Mouse (Mus musculus) midbrain, postnatal 0 days (tissue): ENCODE data around the gene Fam222b. TPM values are rescaled to one million over a fixed set of nuclear protein-coding genes. Genes with fewer than 3 reads are reported as not detected.

ENCODE experiments used
- ATAC-seq: fragments of 200-750 bp; cut with Nextera tagmentation; 2 replicates; pipeline ENCODE4 v1.8.0; 2017; ENCODE audit warnings: moderate number of reproducible peaks, mild to moderate bottlenecking, moderate TSS enrichment, moderate library complexity; ENCODE audit not compliant: low FRiP score
- DNase-seq: peaks from one replicate; pipeline ENCODE4 v3.0.0-alpha.2; 2015; ENCODE audit warnings: low spot score
- H3K27ac ChIP-seq: fragments of 300-500 bp; sonication (generic); 2 replicates; pipeline ENCODE4 v1.5.1; 2014; ENCODE audit warnings: low read depth, mild to moderate bottlenecking, low read length, mixed read lengths
- H3K27me3 ChIP-seq: fragments of 300-500 bp; sonication (generic); 2 replicates; pipeline ENCODE4 v1.6.1; 2014; ENCODE audit warnings: low read length, control low read depth, mixed read lengths; ENCODE audit not compliant: insufficient read depth
- H3K36me3 ChIP-seq: fragments of 300-500 bp; sonication (generic); 2 replicates; pipeline ENCODE4 v1.6.1; 2014; ENCODE audit warnings: low read length, control low read depth, mixed read lengths; ENCODE audit not compliant: insufficient read depth
- H3K4me1 ChIP-seq: fragments of 300-500 bp; sonication (generic); 2 replicates; pipeline ENCODE4 v1.6.1; 2014; ENCODE audit warnings: mild to moderate bottlenecking, control low read depth, antibody characterized with exemption, low read length, mixed read lengths; ENCODE audit not compliant: insufficient read depth
- H3K4me2 ChIP-seq: fragments of 300-500 bp; sonication (generic); 2 replicates; pipeline ENCODE4 v1.6.1; 2014; ENCODE audit warnings: low read depth, mild to moderate bottlenecking, low read length, mixed read lengths; ENCODE audit not compliant: poor library complexity, severe bottlenecking
- H3K4me3 ChIP-seq: fragments of 300-500 bp; sonication (generic); 2 replicates; pipeline ENCODE4 v1.5.1; 2014; ENCODE audit warnings: low read depth, mild to moderate bottlenecking, low read length, moderate library complexity
- H3K9ac ChIP-seq: fragments of 300-500 bp; sonication (generic); replicated peaks from 2 replicates; pipeline ENCODE4 v1.6.1; 2014; ENCODE audit warnings: mild to moderate bottlenecking, low read length, moderate library complexity, mixed read lengths; ENCODE audit not compliant: poor library complexity, severe bottlenecking
- H3K9me3 ChIP-seq: fragments of 300-500 bp; sonication (generic); 2 replicates; pipeline ENCODE4 v1.6.1; 2016; ENCODE audit warnings: low read length, control low read depth
- CTCF ChIP-seq: IDR thresholded peaks from 2 replicates; pipeline ENCODE4 v1.5.1; 2016; ENCODE audit warnings: antibody characterized with exemption, mild to moderate bottlenecking
- WGBS: fragments of 180-500 bp; shearing (Covaris S2); extraction: QIAGEN DNeasy Blood & Tissue Kit; methylation state at CpG from one replicate; pipeline ENCODE4 v1.1.7; 2014; 5-methylcytosine and 5-hydroxymethylcytosine counted together
- polyA plus RNA-seq: library from polyadenylated mRNA; unstranded; fragments of >200 nt; fragmentation: Nextera tagmentation; extraction: Ambion mirVana; gene quantifications from 2 replicates; pipeline ENCODE4 v1.2.1, GENCODE M21; 2015
- total RNA-seq: library from RNA; depleted of rRNA; stranded (reverse); fragments of >200 nt; gene quantifications from 2 replicates; pipeline ENCODE4 v1.2.3, GENCODE M21; 2014

The Fam222b gene
- total and polyA plus RNA-seq, 2 experiments from 2014 or later: 29.1 to 34.5 TPM

- Histone ChIP-seq H3K4me3 (peak within 1 kb of the TSS; percentile 85), H3K9ac (peak within 1 kb of the TSS; percentile 91), H3K27ac (peak within 1 kb of the TSS; percentile 84), H3K4me1 (no peaks in the 10 kb centered on the region), H3K36me3 (peaks cover 14% of the 10 kb centered on the region), H3K4me2 (peak within 1 kb of the TSS; percentile 63), H3K27me3 (no peaks in the 10 kb centered on the region), H3K9me3 (no peaks in the 10 kb centered on the region)
- TF ChIP-seq CTCF: peak; percentile 29
- ATAC-seq (peak; percentile 89), DNase-seq (peak; percentile 95)
- 1% methylated on average over 42 of the region's 42 CpGs for WGBS
Observed at GRCm38 (mm10) chr11:78079961-78080921, 14.2 kb upstream of the Fam222b start, which contains the start of gene Eral1. Eral1 (minus strand) TSS chr11:78080383.

- no peaks in the 10 kb centered on the region for H3K27me3 ChIP-seq
- H3K4me2 ChIP-seq: no peak overlapping the region
- H3K4me3 ChIP-seq: no peak overlapping the region
- no peaks in the 10 kb centered on the region for H3K9me3 ChIP-seq
- no peak for TF ChIP-seq CTCF
- H3K27ac ChIP-seq: no peak overlapping the region
- no peak for ATAC-seq
- H3K9ac ChIP-seq: no peak overlapping the region
- no peaks in the 10 kb centered on the region for H3K36me3 ChIP-seq
- 18% methylated on average over 1 of the region's 1 CpGs for WGBS
- no peak for DNase-seq
- H3K4me1 ChIP-seq: no peaks in the 10 kb centered on the region
Observed at GRCm38 (mm10) chr11:78083595-78083994, 10.9 kb upstream of the Fam222b start.

GRCm38 (mm10) chr11:78086925-78087479 lies 7.5 kb upstream of the Fam222b start:
- DNase-seq: no peak
- Histone ChIP-seq H3K9ac (no peak overlapping the region), H3K36me3 (no peaks in the 10 kb centered on the region), H3K4me3 (no peak overlapping the region), H3K27ac (no peak overlapping the region), H3K4me2 (no peak overlapping the region), H3K4me1 (no peaks in the 10 kb centered on the region), H3K9me3 (no peaks in the 10 kb centered on the region), H3K27me3 (no peaks in the 10 kb centered on the region)
- no peak for ATAC-seq
- TF ChIP-seq CTCF: no peak
- WGBS: 90% methylated on average over 4 of the region's 4 CpGs

- Histone ChIP-seq H3K4me3 (no peak overlapping the region), H3K9ac (no peak overlapping the region), H3K27me3 (no peaks in the 10 kb centered on the region), H3K4me2 (no peak overlapping the region), H3K36me3 (no peaks in the 10 kb centered on the region), H3K9me3 (no peaks in the 10 kb centered on the region), H3K4me1 (no peaks in the 10 kb centered on the region), H3K27ac (no peak overlapping the region)
- WGBS: 85% methylated on average over 5 of the region's 5 CpGs
- TF ChIP-seq CTCF: no peak
- no peak for ATAC-seq
- no peak for DNase-seq
Observed at GRCm38 (mm10) chr11:78087756-78088281, 6.6 kb upstream of the Fam222b start.

GRCm38 (mm10) chr11:78094137-78094503 lies 340 bp upstream of the Fam222b start:
- H3K4me2 ChIP-seq: peak overlapping the region; percentile 48
- H3K9ac ChIP-seq: peak overlapping the region; percentile 93
- no peaks in the 10 kb centered on the region for H3K36me3 ChIP-seq
- ATAC-seq (0 out of 2 replicates have a peak, but pooled peaks have one; percentile 27), DNase-seq (peak; percentile 9)
- TF ChIP-seq CTCF: no peak
- WGBS: 52% methylated on average over 11 of the region's 11 CpGs
- H3K27me3 ChIP-seq: no peaks in the 10 kb centered on the region
- peak overlapping the region; percentile 82 for H3K4me3 ChIP-seq
- H3K27ac ChIP-seq: peak overlapping the region; percentile 86
- H3K9me3 ChIP-seq: no peaks in the 10 kb centered on the region
- peaks cover 12% of the 10 kb centered on the region; the same call in 1 of the 2 replicates for H3K4me1 ChIP-seq
